Mouse (Mus musculus): ENCODE measurements at regions not wholly inside any gene's neighbourhood (a gene's known extent, or its start where the extent isn't known, plus 50 kb on each side); places are given as distances from the start of the nearest gene placed in this dataset.

DNA sequence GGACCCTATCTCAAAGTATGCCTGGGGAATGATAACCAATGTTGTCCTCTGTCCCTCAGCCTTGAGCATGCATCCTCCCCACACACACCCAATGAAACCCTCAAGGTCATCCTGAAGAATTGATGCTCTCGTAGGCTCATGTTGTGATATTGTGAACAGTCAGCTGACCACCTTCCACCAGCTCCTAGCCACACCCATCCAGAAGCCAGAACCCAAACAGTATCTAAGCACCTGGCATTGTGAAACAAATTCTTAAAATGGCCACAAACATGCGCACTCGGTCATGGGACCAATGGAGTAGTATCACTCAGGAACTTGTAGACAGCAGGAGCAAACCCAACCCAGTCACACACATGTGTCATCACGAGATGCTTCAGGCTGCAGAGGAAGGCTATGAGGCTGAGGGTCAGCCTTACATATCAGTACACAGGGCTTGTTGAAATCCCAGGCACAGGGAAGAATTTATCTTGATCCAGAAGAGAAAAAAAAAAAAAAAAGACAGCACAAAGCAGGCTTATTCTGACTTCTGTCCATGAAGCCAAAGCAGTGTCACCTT, 307.4 kb upstream of the Pabpc6 start:
- DNase-seq = no peak

DNA sequence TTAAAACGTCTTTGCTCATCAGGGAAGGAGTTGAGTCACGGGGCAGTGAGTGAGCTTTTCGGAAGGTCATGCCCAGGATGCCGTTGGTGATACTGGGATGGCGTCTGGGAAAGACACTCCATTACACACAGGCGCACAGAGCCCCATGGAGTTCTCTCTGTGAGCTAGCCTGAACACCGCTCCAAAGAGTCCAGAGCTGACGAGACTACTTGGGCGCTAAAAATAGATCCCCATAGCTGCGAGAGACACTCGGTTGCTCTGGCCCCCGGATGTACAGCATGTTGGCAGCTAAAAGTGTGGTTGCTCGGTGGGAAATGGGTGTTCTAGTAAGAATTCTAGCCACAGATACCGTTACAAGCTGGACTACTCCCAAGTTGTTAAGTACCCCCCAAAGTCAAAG, 306.5 kb upstream of the Pabpc6 start:
- DNase-seq = no peak

GRCm38 (mm10) chr17:9975153-9975552, 305.6 kb upstream of the Pabpc6 start:
- no peak for DNase-seq

DNA sequence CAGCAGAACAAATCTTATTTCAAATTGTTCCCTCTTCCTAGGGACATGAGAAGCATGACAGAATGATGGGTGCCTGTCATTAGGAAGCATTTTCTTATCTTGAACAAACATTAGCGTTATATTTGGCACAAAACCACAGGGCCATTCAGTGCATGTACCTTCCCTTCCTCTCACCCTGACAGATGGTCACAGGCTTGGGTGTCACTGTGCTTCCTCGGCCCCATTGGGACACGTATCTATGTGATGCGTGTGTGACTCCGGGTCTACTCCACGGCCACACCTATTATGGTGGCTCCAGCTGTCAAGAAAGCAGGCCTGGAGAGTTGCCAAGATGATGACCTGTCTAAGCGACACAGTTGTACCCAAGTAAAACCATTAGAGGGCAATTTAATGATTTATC, 298.5 kb upstream of the Pabpc6 start:
- DNase-seq = no peak

DNA sequence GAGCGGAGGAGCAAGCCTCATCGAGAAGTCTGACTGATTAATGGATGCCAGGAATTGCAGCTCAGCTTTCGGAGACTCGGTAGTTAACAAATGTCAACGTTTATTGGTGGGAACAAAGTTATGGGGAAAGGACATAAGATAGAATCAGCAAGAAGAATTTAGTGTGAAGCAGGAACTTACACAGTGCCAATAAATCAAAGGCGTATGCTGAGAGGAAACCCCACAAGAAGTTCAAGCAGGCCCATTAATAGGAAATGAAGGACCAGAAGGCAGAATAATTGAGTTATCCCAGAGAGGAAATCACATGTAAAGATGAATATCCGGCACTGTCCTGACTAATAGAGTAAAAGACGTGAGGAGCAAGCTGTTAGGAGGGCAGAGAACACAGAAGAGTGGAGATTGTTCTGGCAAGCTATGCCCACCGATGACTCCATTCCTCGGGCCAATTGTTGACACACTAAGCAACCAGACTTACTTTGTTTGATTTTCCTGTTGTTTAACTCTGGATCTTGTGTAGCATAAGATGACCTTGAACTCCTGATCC, 293.4 kb upstream of the Pabpc6 start:
- DNase-seq = no peak

- no peak for DNase-seq
These were observed 279.6 kb upstream of the Pabpc6 start for GRCm38 (mm10) chr17:9948985-9949667.

- DNase-seq = no peak
These were observed 278.1 kb upstream of the Pabpc6 start for GRCm38 (mm10) chr17:9947609-9948008.

GRCm38 (mm10) chr17:9944513-9944912, 275.0 kb upstream of the Pabpc6 start:
- no peak for DNase-seq

DNA sequence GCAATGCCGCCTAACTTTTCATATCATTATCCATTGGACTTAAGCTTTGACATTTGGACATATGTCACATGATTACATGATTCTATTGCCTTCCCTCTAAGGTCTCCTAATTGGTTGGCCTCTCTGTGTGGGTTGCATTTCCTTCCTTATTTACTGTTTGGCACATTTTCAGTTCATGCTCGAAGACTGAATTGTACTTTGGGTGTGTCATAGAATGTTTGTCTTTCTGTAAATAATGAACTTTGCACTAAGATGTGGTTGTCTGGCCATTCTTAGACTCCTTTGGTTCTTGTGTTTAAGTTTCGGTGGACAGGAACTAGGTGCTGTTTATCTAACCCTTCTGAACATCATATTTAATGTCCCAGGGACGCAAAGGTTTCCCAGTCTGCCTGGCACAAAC, 272.7 kb upstream of the Pabpc6 start:
- DNase-seq = no peak

GRCm38 (mm10) chr17:9939576-9939975, 270.1 kb upstream of the Pabpc6 start:
- DNase-seq = no peak

DNA sequence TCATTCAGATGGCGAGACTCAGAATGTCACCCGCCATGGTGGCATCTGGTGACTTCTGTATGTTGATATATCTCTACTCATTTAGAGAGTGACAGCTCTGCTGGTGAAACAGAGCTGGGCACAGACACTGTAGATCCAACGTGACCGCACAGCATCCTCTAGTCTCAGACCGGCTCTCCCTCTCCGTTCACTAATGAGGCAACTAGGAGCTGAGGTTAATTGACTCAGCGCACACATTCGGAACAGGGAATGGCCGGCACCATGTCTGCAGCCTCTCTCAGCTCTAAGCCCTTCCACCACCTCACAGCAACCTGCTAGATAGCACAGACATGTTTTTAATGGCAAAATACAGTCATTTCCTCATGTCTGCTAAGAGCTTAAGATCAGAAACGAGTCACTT, 268.9 kb upstream of the Pabpc6 start:
- DNase-seq = no peak

GRCm38 (mm10) chr17:9937211-9937610, 267.7 kb upstream of the Pabpc6 start:
- DNase-seq = no peak

- no peak for DNase-seq
These were observed 262.7 kb upstream of the Pabpc6 start for GRCm38 (mm10) chr17:9932186-9932585.

DNA sequence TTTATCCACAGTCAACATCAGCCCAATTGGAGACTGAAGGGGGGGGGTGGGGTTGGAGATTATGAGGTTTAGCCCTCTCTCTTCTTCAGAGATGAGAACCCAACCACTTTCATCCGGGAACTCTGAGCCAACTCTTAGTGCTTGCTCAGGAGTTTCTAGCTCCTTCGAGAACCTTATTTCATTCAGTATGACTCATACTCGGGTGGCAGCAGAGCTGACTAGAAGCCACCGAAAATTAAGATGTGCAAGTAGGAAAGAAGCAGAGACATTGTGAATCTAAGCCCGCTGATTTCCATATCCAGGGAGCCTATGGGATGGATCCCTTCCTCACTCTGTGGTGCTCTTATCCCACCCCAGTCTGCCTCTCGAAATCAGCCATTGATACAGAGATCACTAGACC, 262.0 kb upstream of the Pabpc6 start:
- no peak for DNase-seq

DNA sequence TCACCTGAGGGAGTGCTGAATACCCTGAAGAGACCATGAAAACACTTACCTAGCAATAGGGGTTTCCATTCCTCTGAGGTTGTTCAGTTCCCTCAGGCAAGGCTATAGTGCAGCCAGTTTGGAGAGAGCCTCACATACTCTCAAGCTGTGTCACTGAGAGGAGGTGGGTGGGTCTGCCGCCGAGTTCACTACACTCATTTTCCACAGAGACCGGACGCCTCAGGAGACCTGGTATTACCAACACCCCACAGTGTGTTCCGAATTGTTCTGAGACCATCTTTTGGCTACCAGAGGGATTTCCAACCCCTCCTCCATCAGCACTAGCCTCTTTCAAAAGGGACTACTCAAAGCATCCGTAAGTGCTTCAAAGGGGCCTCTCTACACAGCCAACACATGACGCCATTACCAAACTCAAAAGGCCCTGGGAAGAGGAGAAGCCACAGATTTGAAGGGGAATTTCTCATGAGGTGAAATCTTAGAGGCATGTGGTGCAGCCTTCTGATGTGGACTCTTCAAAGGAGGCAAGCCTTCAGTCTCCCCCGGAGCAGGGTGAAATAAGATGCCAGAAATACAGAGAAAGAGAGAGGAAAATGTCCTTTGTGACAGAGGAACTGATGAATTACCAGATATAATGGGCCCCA, 260.1 kb upstream of the Pabpc6 start:
- no peak for DNase-seq

DNA sequence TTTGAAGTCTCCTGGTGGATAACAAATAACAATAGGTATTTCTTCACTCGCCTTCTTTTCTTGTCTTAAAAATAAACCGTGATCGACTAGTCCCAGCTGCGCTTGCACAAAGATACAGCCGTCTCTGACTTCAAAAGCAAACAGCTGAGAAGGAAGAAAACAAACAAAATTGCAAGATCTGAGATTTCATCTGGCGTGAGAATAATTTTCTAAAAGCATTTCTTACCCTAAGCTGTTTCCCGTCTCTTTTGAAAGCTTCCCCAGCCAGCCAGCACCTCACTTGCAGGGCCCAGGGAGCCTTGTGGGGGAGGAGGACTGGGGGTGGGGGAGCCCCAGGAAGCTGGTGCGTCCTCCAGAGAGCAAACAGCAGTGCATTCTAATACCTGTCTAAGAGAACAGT, 258.2 kb upstream of the Pabpc6 start:
- no peak for DNase-seq

DNA sequence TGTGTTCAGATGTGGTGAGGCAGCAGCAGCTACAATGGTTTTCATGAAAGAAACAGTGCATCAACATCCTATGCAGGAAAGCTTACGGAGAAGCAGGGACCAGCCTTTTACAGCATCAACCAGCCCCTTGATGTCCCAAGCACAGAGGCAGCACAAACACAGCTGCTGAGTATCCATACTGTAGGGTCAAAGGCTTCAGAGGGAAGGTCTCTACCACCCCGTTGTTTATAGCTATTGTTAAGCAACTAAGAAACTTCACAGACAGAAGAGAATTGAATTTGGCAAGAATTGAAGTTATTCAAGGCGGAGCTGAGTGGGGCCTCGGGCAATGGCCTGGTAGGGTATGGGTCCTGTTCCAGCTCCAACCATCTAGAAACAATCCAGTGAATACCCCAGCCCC, 256.8 kb upstream of the Pabpc6 start:
- DNase-seq = no peak

DNA sequence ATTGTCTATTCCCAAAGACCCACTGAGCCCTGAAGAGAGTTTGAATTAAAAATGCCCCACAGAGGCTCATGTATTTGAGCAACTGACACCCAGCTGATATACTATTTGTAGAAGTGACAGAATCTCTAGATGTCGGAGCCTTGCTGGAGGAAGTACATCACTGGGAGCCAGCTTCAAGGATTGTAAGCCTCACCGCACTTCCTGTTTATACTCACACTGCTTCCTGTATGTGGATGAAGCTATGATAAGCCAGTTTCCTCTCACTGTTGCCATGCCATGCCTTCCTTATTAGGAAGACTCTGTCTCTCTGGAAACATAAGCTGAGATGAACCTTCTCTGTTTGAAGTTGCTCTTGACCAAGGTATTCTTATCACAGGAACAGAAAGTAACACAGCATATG, 251.8 kb upstream of the Pabpc6 start:
- DNase-seq = no peak

DNA sequence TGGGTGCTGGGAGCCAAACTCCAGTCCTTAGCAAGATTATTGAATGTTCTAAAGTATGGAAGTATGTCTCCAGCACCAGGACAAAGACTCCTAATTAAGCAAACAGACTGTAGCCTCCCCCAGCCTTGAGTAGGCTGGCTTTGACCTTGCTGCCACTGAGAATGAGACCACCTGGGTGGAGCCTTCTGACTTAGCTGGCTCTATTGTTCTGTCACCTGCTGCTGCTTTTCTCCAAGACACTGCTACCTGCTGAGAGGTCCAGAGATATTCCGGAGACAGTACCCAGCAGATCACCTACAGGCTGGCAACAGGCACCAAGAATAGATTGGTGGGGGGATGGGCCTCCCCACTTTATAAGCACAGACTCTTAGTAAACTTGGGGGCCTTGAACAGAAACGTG, 247.5 kb upstream of the Pabpc6 start:
- DNase-seq = no peak

DNA sequence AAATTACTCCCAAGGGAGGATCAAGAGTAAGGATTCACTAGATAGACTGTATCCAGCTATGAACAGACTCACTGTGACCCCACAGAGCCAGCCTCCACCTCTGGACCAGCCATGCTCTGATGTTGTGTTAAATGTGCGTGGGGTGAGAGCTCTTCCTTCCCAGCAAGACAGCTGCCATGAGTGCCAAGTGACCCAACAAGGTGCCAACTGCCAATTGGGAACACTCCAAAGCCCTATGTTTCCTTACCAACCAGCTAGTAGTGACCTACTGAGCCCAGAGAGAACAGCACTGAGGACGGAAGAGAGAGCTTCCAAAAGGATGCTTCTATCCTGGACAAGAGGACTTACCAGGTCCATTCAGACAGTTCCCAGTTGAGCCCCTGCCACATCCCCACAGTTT, 241.3 kb upstream of the Pabpc6 start:
- DNase-seq = no peak

GRCm38 (mm10) chr17:9907077-9907476, 237.6 kb upstream of the Pabpc6 start:
- no peak for DNase-seq

DNA sequence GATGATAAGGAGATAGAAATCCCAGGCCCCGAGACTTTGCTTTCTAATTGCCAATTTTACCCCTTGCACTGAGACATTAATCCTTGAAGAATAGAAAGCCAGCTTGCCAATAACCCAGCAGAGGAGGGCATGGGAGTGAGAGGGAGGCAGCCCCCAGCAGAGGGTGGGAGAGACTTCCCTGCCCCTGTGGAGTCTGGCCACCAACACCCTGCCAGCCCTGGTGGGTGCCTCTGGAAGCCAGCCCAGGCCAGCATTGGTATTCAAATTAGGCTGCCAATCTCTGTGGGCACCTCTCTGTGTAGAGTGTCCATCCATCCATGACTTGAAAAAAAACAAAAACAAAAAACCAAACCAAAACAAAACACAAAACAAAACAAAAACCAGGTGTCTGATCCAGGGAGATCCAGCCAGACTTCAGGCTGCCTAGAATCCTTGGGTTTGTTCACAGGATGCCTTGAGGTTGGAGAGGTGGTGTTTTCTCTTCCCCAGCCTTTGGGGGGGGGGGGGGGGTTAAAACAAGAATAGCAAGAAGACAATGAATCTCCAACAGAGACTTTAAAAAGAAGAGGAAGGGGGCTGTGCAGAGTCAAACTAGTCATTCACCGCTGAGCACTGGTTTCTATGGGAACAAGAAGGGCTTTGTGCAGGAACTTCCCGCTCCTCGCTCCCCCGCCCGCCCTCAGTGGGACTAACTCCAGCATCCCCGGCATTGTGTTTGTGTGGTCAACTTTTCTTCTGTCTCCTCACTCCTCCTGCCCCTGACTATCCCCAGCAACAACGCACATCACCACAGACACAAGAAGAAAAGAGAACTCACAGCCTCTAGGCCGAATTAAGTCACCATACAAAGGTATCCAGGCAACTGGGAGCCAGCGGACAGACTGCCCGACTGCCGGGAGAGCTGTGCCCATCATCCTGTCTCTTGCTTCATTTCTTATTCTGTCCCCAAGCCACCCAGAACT, 236.3 kb upstream of the Pabpc6 start:
- peak; percentile 35 for DNase-seq

GRCm38 (mm10) chr17:9904525-9904991, 235.0 kb upstream of the Pabpc6 start:
- peak; percentile 7 for DNase-seq
